Mouse (Mus musculus) adrenal gland, adult 18-20 months (tissue): ENCODE results near the gene Rpl3. TPM values are rescaled to one million over a fixed set of nuclear protein-coding genes. Genes with fewer than 3 reads are reported as not detected.
"Not testable (repeated sequence)": the region's sequence is repeated elsewhere in the genome, so short reads cannot be mapped to it uniquely, and the experiment has no call there.

ENCODE experiments used
- DNase-seq, 2 experiments: peaks; one replicate each; pipeline ENCODE4 v3.0.0; 2021 to 2022; ENCODE audit warnings: low spot score in 2 of 2
- long read RNA-seq, 2 experiments: library from polyadenylated mRNA; stranded (forward); transcript quantifications; one replicate each; pipeline ENCODE4 v2.0.0; 2021
- total RNA-seq, 2 experiments: library from RNA; stranded (reverse); gene quantifications; 1 replicate in 1 of 2; 2 replicates in 1 of 2; pipeline ENCODE4 v1.2.3; 2021

The Rpl3 gene
- total RNA-seq = 100 to 1,000 TPM; 584 to 618 TPM
- long read RNA-seq, experiment 1, transcript Rpl3-201 (10 exons, 1,351 nt) = major isoform, 340 of 362 reads
- long read RNA-seq, experiment 1, transcript Rpl3-204 (9 exons, 1,877 nt) = minor isoform, 8 of 362 reads
- long read RNA-seq, experiment 1, partial matches to known transcripts = 2 of 362 reads
- long read RNA-seq, experiment 1, other reads (novel, unspliced or antisense) = 12 of 362 reads
- long read RNA-seq, experiment 2, transcript Rpl3-204 (9 exons, 1,877 nt) = minor isoform, 10 of 896 reads
- long read RNA-seq, experiment 2, transcript Rpl3-201 (10 exons, 1,351 nt) = major isoform, 861 of 896 reads
- long read RNA-seq, experiment 2, partial matches to known transcripts = 16 of 896 reads
- long read RNA-seq, experiment 2, other reads (novel, unspliced or antisense) = 9 of 896 reads

DNA sequence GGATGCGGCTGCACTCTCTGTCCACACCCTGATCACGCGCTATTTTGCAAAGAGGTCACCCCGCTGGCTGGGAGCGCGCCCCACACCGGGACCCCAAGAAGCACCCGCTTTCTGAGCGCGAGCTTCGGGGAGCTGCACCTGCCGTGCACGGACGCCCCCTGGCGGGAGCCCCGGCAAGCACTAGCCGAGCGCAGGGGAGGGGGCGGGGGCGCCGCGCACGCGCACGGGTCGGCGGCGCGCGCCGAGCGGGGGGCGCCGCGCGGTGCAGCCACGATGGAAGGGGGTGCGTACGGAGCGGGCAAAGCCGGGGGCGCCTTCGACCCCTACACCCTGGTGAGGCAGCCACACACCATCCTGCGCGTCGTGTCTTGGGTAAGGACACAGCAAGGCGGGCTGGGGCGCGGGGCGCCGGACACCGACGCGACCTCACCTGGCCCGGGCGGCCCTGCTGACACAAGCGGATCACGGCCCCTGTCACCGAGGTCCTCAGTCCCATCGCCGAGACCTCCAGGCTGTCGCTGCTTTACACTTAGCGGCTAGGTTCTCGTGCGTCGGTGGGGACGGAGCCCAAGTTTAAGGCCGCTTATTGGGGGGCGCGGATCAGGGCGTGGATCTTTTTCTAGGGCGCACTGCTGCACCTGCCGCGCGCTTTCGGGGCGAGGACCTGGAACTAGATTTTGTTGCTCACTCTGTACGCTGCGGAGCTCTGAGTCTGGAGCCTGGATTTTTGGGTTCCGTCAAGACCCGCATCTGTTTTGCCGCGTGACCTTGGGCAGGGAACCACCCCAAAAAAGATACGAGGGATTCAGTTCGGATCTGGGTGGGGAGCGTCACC lies at the start of gene Rpl3, which contains the start of gene Syngr1:
Rpl3 (minus strand) TSS at position 748 of the 835 bp plus-strand sequence.
Syngr1 (plus strand) TSS at position 214 of the 835 bp plus-strand sequence.
- DNase-seq = peak; percentile 83 to 91

DNA sequence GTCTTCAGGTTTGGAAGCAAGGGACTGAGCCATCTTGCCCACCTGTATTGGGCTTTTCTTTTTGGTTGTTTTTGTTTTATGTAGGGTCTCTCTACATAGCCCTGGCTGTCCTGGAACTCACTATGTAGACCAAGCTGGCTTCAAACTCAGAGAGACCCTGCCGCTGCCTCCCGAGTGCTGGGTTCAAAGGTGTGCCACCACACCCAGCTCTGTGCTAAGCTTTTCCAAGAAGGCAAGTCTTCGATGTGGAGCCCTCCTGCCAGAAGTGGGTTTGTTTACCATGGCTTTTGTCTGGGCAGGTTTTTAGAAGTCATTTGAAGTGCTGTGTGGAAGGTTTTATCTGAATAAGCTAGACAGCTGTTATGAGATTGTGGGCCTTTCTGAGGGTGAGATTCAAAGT lies 49.2 kb upstream of the Rpl3 start:
- no peak for DNase-seq

DNA sequence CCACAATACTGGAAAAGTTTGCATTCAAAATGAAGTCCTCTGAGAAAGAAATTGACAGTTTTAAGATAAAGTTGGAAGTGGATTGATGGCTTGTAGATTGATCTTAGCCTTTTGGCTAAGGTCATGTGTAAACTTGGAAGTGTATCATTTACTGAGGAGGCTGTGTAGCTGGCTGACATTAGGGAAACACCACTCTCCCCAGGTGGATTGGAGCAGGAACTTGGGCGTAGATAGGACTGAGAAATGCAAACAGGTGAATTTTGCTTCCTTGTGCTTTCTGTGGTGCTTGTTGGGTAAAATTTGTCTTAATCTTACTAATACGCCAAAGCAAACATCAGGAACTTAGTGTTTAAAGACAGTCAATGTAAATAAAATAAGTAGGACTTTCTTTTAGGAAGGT lies 48.6 kb upstream of the Rpl3 start:
- DNase-seq = no peak

DNA sequence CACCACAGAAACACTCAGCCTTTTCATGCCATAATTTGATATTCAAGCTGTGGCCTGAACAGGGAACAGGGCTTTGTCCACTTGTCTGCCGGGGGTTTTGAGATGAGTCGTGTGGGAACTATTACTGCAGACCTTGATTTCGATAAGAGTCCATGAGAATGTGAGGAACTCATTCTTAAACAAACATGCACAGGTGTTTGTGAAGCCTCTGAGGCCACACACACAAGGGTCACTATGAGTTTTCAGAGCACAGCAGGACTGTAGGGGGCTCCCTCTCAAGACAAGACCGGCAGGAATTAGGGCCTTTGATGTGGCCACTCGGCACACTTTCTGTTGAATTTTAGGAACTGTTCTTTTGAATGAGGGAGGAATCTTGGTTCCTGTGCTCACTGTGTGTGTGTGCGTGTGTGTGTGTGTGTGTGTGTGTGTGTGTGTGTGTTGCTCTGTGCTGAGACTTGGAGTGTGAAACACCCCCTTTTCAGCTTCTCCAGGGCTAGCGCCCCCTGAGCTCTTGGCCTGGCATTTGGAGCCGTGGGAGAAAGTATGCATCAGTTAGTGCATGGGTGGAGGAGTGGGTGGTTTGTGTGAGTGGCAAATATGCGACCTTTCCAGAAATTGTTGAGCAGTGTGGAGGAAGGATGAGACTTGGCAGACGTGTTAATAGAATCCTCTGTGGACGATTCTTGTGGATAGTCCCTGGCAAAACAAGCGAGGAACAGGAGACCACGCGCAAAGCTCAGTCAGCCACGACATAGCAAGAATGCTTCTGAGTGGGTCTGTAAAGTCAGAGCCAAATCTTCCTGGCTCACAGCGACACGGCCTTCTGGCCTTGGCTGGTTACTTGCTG lies 46.5 kb upstream of the Rpl3 start:
- DNase-seq = no peak

DNA sequence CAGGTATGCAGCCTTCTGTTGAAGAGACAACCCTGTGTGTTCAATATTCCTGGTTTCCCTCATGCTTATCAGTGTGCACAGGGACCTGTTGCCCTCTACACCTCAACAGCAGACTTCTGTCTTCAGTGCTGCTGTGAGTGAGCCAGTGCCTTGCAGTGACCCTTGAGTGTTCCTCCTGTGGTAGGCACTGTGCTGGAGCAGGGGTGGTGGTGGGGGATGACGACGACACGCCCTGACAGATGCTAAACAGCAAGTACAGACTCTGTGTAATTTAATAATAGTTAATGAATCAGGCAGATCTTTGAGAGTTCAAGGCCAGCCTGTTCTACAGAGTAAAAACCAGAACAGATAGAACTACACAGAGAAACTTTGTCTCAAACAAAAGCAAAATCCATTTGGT lies 45.0 kb upstream of the Rpl3 start:
- DNase-seq = no peak

DNA sequence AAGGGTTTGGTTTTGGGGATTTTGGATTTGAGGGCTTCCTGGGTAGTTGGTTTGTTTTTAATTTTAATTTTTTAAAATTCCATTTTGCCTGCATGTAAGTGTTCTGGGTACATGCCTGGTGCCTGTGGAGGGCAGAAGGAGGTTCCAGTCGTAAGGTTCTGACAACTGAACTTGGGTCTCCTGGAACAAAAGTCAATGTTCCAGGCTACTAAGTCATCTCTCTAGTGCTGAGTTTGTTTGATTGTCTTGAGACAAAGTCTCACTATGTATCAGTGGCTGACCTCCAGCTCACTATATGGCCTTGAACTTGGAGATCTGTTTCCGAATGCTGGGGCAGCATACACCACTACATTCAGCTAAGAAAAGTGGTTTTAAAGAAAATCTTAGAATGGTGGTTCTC lies 43.8 kb upstream of the Rpl3 start:
- no peak for DNase-seq

DNA sequence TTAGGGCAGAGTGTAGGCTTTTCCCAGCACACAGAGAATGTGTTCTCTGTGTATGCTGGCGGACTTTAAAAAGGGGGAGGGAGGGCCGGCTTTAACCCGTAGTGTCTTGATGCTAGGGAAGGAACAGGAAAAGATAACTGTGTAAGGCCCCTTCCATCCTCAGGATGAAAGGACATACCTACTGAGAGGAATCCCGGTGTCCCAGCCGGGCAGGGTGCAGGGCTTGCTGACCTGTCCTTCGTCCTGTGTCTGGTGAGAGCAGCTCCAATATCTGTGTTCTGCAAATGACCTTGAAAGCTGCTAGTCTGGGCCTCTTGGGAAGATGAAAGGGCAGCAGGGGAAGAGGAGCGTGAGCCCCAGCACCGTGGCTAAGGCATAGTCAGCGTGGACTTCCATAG lies 42.8 kb upstream of the Rpl3 start:
- DNase-seq = peak in 1 of 2 experiments; percentile 29

DNA sequence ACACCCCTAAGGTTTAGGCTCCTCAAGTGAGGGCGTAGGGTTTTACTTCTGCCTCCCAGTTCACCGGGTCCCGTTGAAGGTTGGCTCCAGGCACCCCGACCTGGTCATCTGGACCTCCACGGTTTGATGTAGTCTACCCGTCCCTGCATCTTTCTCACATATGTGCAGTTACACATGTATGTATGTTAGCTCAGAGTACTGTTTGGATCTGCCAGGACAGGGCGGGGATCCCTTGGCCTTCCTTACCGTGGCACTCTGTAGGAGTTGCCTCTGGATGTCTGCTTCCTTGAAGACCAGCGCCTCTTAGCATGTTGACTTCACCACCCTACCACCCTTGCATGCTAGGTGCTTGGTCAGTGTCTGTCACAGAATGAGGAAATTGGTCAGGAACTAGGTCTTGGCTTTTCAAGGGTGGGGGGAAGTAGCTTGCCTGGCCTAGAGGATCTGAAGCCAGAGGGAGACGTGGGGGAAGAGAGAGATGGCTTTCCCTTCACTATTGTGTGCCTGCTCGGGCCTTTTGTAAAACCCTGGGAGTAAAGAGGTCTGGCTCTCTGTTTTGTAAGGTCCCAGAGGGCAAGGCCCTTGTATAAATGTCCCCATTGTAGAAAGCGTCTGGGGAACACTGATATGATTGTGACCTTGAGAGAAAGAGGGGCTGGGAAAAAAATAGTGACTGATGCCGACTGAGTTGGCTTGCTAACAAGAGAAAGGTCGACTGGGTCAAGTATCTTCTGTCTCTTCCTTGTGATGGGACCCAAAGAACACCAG lies 42.2 kb upstream of the Rpl3 start:
- peak in 1 of 2 experiments; percentile 15 for DNase-seq

DNA sequence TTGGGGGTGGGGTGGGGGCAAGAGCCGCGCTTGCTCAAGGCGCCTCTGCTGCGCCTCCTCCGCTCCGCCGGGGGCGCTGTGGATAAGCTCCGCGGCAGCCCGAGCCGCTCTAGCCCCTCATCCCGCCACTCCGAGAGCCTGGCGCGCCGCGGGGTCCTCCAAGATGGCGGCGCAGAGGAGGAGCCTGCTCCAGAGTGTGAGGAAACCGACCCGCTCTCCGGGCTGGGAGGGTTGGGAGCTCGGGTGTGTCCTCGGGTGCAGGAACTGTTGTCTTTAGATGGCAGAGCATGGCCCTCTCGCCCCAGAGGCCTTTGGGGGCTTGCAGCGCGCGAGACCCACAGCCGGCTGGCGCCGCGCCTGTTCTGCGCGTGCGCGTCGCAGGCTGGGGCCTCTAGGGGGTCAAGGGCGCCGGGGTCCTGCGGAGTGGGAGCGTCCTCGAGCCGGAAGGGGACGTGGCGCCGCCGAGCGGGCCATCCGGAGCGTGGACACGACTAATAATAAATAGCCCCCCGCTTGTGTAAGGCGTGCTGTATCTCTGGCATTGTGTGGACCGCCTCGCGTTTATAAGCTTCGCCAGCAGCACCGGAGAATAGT lies 41.4 kb upstream of the Rpl3 start, which contains the start of gene Tab1:
Tab1 (plus strand) TSS at position 135 of the 594 bp plus-strand sequence.
- peak; percentile 91 for DNase-seq

DNA sequence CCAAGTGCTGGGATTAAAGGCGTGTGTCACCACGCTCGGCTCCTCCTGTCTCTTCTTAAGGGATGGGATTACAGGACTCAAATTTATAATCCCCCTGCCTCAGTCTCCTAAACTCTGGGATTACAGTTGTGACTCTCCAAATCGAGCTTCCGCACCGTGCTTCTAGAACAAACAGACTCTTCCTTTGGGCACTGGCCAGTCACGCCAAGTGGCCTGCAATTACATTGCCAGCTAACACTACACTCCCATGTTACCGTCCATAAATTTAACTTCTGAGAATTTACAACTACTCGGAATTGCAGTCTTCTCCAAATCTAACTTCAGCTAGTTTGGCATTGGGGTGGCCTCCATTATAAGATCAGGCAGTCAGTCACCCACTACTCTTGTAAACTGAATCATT lies 40.8 kb upstream of the Rpl3 start:
- no peak for DNase-seq

DNA sequence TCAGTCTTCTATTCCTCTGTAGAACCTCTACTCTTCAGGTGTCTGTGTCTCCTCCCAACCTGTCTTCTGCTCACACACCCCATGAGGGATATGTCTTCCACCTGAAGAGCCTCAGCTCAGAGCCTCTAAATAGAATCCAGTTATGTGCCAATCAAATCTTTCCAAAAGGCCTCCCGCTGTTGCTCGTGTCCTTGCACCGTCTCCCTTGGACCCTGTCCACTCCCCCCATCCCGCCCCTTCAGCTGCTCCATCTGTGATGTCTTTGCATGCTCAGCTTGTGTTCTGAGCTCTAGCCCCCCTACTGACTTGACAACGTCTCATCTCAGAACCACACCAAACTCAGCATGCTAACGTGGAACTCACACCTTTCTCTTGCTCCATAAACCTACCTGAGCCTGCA lies 39.8 kb upstream of the Rpl3 start:
- DNase-seq = no peak

DNA sequence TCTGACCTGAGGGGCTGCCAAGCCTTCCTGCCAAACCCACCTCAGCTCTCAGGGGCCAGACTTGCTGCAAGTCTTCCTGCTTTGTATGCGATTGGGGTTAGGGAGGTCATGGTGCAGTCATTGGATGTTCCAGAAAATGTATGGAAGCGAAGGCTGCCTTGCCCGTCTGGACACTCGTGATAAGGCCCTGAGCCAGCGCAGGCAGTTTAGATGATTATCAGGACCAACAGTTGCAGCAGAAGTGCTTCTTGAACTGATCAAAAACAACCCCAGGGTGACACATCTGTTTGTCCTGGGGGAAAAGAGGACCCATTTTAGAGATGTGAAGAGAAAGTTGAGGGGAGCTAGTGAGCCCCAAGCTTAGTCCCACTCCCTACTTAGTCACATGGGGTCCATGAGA lies 39.0 kb upstream of the Rpl3 start:
- DNase-seq = no peak

DNA sequence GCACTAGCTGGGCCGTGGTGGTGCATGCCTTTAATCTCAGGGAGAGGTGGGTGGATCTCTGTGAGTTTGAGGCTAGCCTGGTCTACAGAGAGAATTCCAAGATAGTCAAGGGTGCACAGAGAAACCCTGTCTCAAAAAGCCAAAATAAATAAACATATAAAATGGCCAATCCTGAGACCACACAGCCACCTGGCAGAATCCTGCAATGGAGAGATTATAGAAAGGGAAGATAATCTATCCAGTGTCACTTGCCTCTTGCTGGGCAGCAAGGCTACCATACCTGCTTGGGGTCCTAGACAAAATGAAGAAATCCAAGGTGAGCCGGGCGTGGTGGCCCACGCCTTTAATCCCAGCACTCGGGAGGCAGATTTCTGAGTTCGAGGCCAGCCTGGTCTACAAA lies 38.3 kb upstream of the Rpl3 start:
- no peak for DNase-seq

DNA sequence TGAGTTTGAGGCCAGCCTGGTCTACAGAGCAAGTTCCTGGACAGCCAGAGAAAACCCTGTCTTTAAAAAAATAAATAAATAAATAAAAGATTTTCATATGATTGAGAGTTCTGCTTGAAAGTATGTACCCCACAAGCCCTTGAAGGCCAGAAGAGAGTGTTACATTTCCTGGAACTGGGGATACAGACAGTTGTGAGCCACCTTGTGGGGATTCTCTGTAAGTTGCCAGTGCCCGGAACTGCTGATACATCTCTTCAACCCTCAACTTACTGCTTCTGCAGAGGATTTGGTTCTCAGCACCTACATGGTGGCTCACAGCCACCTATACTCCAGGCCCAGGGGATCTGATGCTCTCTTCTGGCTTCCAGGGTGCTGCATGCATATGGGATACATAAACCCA lies 35.5 kb upstream of the Rpl3 start:
- DNase-seq = no peak

DNA sequence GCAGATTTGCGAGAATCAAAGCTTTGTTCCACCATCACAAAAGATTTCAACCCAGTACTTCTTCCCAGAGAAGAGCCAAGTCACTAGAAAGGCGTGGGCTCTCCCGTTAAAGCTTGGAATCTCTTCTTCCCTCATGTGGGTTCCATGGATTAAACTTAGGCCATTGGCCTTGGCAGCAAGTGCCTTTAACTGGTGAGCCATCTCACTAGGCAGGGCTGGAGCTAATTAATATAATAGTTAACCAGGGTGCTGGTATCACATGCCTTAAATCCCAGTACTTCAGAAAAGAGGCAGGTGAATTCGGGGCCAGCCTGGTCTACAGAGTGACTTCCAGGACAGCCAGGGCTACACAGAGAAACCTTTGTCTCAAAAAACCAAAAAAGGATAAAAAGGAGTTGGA lies 33.0 kb upstream of the Rpl3 start:
- no peak for DNase-seq

DNA sequence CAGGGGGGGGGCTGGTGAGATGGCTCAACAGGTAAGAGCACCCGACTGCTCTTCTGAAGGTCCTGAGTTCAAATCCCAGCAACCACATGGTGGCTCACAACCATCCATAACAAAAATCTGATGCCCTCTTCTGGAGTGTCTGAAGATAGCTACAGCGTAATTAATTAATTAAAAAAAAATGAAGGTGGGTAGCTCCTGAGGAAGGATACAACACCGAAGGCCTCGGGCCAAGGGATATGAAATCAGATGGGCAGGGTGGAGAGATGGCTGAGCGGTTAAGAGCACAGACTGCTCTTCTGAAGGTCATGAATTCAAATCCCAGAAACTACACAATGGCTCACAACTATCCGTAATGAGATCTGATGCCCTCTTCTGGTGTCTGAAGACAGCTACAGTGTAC lies 30.8 kb upstream of the Rpl3 start:
- DNase-seq = not testable (repeated sequence)

DNA sequence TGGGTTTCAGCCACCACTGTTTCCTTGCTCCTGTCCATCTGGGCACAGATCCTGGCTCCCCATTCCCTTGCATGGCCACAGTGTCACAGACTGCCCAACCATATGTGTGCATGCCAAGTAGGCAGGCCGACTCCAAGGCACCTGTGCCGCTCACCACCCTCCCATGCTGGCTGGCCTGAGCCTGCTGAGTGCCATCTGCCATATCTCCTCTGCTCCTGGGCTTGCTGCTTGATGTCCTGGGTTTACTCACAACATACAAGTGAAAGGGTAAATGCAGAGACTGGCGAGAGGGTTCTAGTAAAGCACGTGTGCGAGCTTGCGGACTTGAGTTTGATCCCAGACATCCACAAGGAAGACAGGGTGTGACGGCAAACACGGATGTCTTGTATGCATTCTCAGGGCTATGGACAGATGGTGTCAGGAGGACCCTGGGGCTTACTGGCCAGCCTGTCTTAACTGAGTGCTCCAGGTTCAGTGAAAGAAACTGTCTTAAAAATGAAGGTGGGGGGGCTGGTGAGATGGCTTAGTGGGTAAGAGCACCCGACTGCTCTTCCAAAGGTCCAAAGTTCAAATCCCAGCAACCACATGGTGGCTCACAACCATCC lies 30.2 kb upstream of the Rpl3 start:
- no peak for DNase-seq

DNA sequence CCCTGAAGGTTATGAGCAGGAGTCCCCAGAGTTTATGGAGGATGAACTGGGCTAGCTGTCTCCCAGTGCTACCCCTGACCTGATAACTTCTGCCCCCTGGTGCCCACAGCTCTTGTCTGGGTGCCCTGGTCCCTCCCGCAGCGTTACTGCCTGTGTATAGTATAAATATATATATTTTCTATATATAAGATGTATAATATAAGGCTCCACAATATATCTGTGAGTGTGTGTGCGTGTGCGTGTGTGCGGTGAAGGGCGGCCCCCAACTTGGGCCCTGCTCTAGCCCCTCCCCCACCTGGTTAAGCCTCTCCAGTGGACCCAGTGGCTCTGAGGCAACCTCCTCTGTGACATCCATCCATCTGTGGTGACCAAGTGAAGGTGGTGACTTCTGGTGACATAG lies 27.4 kb upstream of the Rpl3 start:
- DNase-seq = no peak

DNA sequence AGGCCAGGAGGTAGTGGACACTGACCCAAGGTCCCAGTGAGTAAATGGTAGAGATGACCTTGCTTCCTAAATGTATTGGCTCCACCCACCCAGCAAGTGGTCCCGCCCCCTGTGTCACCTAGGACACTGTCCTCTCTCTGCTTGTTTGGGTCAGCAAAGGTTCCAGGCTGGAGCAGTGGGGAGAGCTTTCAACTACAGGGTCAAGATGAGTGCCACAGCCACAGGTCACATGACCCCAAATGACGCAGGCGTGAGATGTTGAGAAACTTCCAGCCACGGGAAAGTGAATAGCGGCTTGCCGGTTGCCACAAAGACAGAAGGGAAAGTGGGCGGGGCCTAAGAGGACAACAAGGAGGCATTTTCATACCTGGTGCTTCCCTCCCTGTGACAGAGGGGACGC lies 25.5 kb upstream of the Rpl3 start:
- no peak for DNase-seq
